Mouse (Mus musculus): ENCODE measurements around the gene Zfp503. TPM values are rescaled to one million over a fixed set of nuclear protein-coding genes. Genes with fewer than 3 reads are reported as not detected.
A peak's percentile ranks its signal among the peaks of the same experiment; 100 is the strongest.

Gene Zfp503
- 0.77 and 0.90 TPM in 2 replicates for polyA plus RNA-seq (2012; rRNA removed)
- 0.24 and 0.43 TPM in 2 replicates for polyA plus RNA-seq (2014; fragmentation: Nextera tagmentation; extraction: Ambion mirVana)

- TF ChIP-seq EP300 (IDR thresholded peaks at IDR 0.05; ENCODE audit: low read depth): no peak
- TF ChIP-seq CTCF (IDR thresholded peaks at IDR 0.05; ENCODE audit: low read depth): no peak
- WGBS (ENCODE audit: insufficient replicate concordance): under 1% methylated on average over 37 of the region's 37 CpGs
- H3K4me3 ChIP-seq (ENCODE audit: insufficient read depth in 1 of 2, low read depth in 2 of 2, low read length in 2 of 2): 0 out of 4 replicates have a peak within 1 kb of the TSS, but pooled peaks of 1 of the 2 experiments have one; percentile 5
- H3K9me3 ChIP-seq (ENCODE audit: control insufficient read depth, low read length): no peaks in the 10 kb centered on the region
- H3K9ac ChIP-seq (replicated peaks): no peak within 1 kb of the TSS
- peak within 1 kb of the TSS; percentile 56 for H3K4me2 ChIP-seq (ENCODE audit: low read depth)
- no peaks in the 10 kb centered on the region for H3K4me1 ChIP-seq (replicated peaks; ENCODE audit: control insufficient read depth in 2 of 2, insufficient read depth in 2 of 2, low read length in 1 of 2)
- peaks cover 100% of the 10 kb centered on the region for H3K27me3 ChIP-seq (ENCODE audit: control insufficient read depth, insufficient read depth, low read length)
- H3K36me3 ChIP-seq (replicated peaks; ENCODE audit: control insufficient read depth, insufficient read depth, low read depth): no peaks in the 10 kb centered on the region
- DNase-seq (ENCODE audit: low read depth in 3 of 3, low spot score in 3 of 3) (no peak), ATAC-seq (ENCODE audit: insufficient read depth) (no peak)
- no peak within 1 kb of the TSS for H3K27ac ChIP-seq
Observed at GRCm38 (mm10) chr14:21989291-21989913, at the start of gene Zfp503. Zfp503 (minus strand) TSS chr14:21989601.

- no peak overlapping the region for H3K27ac ChIP-seq
- 70% methylated on average over 16 of the region's 16 CpGs for WGBS (ENCODE audit: insufficient replicate concordance)
- no peaks in the 10 kb centered on the region for H3K4me1 ChIP-seq (replicated peaks; ENCODE audit: control insufficient read depth in 2 of 2, insufficient read depth in 2 of 2, low read length in 1 of 2)
- no peak overlapping the region for H3K4me2 ChIP-seq (ENCODE audit: low read depth)
- no peaks in the 10 kb centered on the region for H3K9me3 ChIP-seq (ENCODE audit: control insufficient read depth, low read length)
- no peaks in the 10 kb centered on the region for H3K36me3 ChIP-seq (replicated peaks; ENCODE audit: control insufficient read depth, insufficient read depth, low read depth)
- H3K4me3 ChIP-seq (ENCODE audit: insufficient read depth in 1 of 2, low read depth in 2 of 2, low read length in 2 of 2): no peak overlapping the region
- ATAC-seq (ENCODE audit: insufficient read depth) (no peak), DNase-seq (ENCODE audit: low read depth in 3 of 3, low spot score in 3 of 3) (no peak)
- TF ChIP-seq CTCF (IDR thresholded peaks at IDR 0.05; ENCODE audit: low read depth) (no peak), EP300 (IDR thresholded peaks at IDR 0.05; ENCODE audit: low read depth) (no peak)
- no peak overlapping the region for H3K9ac ChIP-seq (replicated peaks)
- no peaks in the 10 kb centered on the region for H3K27me3 ChIP-seq (ENCODE audit: control insufficient read depth, insufficient read depth, low read length)
Observed at GRCm38 (mm10) chr14:22037498-22038131, 48.2 kb upstream of the Zfp503 start.

DNA sequence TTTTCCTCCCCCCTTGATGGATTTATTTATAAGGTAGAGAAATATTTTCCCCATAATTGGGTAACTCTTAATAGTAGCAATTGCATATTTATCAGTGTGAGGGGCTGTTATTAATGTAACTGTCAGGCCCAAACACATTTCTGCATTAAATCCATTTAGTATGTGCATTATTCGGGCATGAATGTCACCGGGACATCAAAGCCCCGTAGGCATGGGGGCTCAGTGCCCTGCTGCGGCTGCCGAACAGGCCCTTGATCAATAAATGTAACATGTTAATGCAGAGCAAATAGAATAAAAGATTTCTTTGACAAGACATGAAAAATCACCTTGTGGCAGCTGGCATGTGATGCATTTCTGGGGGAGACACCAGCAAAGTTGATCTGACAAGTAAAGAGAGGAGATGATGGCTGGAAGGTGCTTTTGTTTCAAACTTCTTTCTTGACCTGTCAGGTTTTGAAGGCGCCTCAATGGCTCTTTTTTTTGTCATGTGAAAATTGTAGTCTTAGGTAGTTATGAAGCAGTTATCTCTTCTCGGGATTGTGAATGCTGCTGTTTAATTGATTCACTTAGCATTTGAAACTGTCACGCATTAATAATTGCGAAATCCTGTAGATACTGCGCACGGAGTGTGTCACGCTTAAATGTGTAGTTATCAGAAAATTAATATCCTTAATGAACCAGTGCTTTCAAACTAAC, 47.5 kb upstream of the Zfp503 start:
- Histone ChIP-seq H3K4me2 (ENCODE audit: low read depth) (no peak overlapping the region), H3K36me3 (replicated peaks; ENCODE audit: control insufficient read depth, insufficient read depth, low read depth) (no peaks in the 10 kb centered on the region), H3K27ac (no peak overlapping the region), H3K9ac (replicated peaks) (no peak overlapping the region), H3K27me3 (ENCODE audit: control insufficient read depth, insufficient read depth, low read length) (no peaks in the 10 kb centered on the region), H3K4me1 (replicated peaks; ENCODE audit: control insufficient read depth in 2 of 2, insufficient read depth in 2 of 2, low read length in 1 of 2) (no peaks in the 10 kb centered on the region), H3K9me3 (ENCODE audit: control insufficient read depth, low read length) (no peaks in the 10 kb centered on the region), H3K4me3 (ENCODE audit: insufficient read depth in 1 of 2, low read depth in 2 of 2, low read length in 2 of 2) (no peak overlapping the region)
- no peak for TF ChIP-seq CTCF (IDR thresholded peaks at IDR 0.05; ENCODE audit: low read depth)
- no peak for TF ChIP-seq EP300 (IDR thresholded peaks at IDR 0.05; ENCODE audit: low read depth)
- ATAC-seq (ENCODE audit: insufficient read depth): no peak
- 79% methylated on average over 12 of the region's 12 CpGs for WGBS (ENCODE audit: insufficient replicate concordance)
- DNase-seq (ENCODE audit: low read depth in 3 of 3, low spot score in 3 of 3): no peak

- 67% methylated on average over 6 of the region's 6 CpGs for WGBS (ENCODE audit: insufficient replicate concordance)
- no peaks in the 10 kb centered on the region for H3K4me1 ChIP-seq (replicated peaks; ENCODE audit: control insufficient read depth in 2 of 2, insufficient read depth in 2 of 2, low read length in 1 of 2)
- no peaks in the 10 kb centered on the region for H3K27me3 ChIP-seq (ENCODE audit: control insufficient read depth, insufficient read depth, low read length)
- H3K9ac ChIP-seq (replicated peaks): no peak overlapping the region
- ATAC-seq (ENCODE audit: insufficient read depth) (no peak), DNase-seq (ENCODE audit: low read depth in 3 of 3, low spot score in 3 of 3) (no peak)
- H3K9me3 ChIP-seq (ENCODE audit: control insufficient read depth, low read length): no peaks in the 10 kb centered on the region
- no peak overlapping the region for H3K27ac ChIP-seq
- H3K4me2 ChIP-seq (ENCODE audit: low read depth): no peak overlapping the region
- no peaks in the 10 kb centered on the region for H3K36me3 ChIP-seq (replicated peaks; ENCODE audit: control insufficient read depth, insufficient read depth, low read depth)
- H3K4me3 ChIP-seq (ENCODE audit: insufficient read depth in 1 of 2, low read depth in 2 of 2, low read length in 2 of 2): no peak overlapping the region
- TF ChIP-seq CTCF (IDR thresholded peaks at IDR 0.05; ENCODE audit: low read depth) (no peak), EP300 (IDR thresholded peaks at IDR 0.05; ENCODE audit: low read depth) (no peak)
Observed at GRCm38 (mm10) chr14:22036338-22036737, 46.9 kb upstream of the Zfp503 start.

GRCm38 (mm10) chr14:22035900-22036299, 46.5 kb upstream of the Zfp503 start:
- ATAC-seq (ENCODE audit: insufficient read depth): no peak
- no peak for TF ChIP-seq CTCF (IDR thresholded peaks at IDR 0.05; ENCODE audit: low read depth)
- TF ChIP-seq EP300 (IDR thresholded peaks at IDR 0.05; ENCODE audit: low read depth): no peak
- 49% methylated on average over 3 of the region's 3 CpGs for WGBS (ENCODE audit: insufficient replicate concordance)

More at GRCm38 (mm10) chr14:22035900-22036299, 46.5 kb upstream of the Zfp503 start:
- Histone ChIP-seq H3K27me3 (ENCODE audit: control insufficient read depth, insufficient read depth, low read length) (no peaks in the 10 kb centered on the region), H3K36me3 (replicated peaks; ENCODE audit: control insufficient read depth, insufficient read depth, low read depth) (no peaks in the 10 kb centered on the region), H3K4me3 (ENCODE audit: insufficient read depth in 1 of 2, low read depth in 2 of 2, low read length in 2 of 2) (no peak overlapping the region), H3K9ac (replicated peaks) (no peak overlapping the region), H3K27ac (no peak overlapping the region), H3K4me1 (replicated peaks; ENCODE audit: control insufficient read depth in 2 of 2, insufficient read depth in 2 of 2, low read length in 1 of 2) (no peaks in the 10 kb centered on the region), H3K9me3 (ENCODE audit: control insufficient read depth, low read length) (no peaks in the 10 kb centered on the region), H3K4me2 (ENCODE audit: low read depth) (no peak overlapping the region)
- no peak for DNase-seq (ENCODE audit: low read depth in 3 of 3, low spot score in 3 of 3)
